Mouse (Mus musculus) adrenal gland, adult 2 months (tissue): ENCODE results near the gene Larp6. TPM values are rescaled to one million over a fixed set of nuclear protein-coding genes. Genes with fewer than 3 reads are reported as not detected.

Source experiments
- DNase-seq: peaks from one replicate; pipeline ENCODE4 v3.0.0; 2021
- polyA plus RNA-seq: library from polyadenylated mRNA; depleted of rRNA; stranded (reverse); fragments of >200 nt; gene quantifications from 2 replicates; pipeline ENCODE4 v1.2.3, GENCODE M21; 2012; rRNA removed
- total RNA-seq, 2 experiments: library from RNA; stranded (reverse); gene quantifications; 2 replicates each; pipeline ENCODE4 v1.2.3; 2021

Gene Larp6
- total and polyA plus RNA-seq, 3 experiments: 1.5 to 3.6 (median 2.0) TPM

DNA sequence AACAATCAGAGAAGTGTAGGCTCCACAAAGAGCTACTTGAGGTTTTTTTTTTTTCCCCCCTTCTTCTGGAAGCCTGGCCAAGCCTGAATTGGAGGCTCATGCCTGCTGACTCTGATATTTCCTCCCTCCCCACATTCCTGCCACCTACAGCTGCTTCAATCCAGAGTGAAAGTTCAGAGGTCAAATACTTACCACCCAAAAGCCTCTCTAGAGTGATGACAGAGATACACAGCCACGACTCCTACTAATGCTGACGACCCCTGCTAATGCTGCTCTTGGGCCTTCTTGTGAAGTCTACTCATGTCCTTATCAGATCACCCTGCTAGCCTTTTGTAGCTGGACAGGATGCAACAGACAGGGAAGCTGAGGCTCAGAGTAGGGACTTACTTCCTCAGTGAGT, 52.4 kb downstream of the Larp6 start:
- DNase-seq: no peak

DNA sequence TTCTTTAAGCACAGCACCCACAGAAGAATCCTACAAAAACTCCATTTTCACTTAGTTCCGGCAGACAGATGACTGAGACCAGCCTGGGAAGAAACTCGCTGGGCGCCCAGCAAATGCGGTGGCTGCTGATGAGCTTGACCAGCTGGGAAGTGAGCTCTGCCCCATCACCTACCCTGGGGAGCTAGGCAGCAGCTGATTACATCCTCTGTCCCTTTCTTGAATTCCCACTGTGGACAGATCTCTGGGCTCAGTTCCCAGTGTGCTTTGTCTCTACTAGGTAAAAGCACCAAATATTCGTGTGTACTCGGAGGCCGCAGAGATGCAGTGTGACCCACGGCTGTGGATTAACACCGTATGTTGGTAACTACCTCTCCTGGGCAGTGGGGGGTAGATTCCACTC, 55.6 kb downstream of the Larp6 start:
- DNase-seq: no peak

DNA sequence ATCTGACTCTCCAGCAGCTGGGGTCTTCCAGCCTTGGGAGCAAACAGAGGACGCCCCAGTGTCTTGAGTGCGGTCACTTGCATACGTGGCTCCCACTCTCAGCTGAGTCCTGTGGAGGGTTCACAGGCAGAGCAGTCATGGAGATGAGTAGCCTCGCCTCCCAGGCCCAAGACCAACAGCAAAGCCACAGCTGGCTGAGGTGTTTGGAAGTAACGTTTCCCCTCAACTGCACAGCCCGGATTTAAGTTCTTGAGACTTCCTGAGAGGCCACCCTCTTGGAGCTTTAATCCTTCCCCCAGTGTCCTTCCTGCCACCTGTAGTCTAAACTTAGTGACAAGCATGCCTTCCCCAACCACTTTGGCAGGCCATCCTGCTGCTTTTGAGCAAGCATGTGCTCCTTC, 56.9 kb downstream of the Larp6 start:
- DNase-seq: no peak

DNA sequence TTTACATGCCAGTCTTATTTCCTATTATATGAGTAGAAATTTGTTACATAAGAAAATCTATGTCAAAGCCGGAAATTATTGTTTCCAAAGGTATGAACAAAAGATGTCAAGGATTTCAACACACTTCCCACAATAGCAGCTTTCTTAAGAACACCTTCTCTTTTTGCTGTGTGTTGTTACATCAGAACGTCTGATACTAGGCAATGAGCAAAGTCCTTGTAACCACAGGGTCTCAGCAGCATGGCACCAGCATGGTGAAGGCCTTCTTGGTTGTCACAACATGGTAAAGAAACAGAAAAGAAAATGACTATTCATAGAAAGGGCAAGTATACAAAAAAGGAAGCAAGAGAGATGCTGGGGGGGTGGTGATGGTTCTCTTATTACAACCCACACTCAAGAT, 60.9 kb downstream of the Larp6 start:
- DNase-seq: no peak

DNA sequence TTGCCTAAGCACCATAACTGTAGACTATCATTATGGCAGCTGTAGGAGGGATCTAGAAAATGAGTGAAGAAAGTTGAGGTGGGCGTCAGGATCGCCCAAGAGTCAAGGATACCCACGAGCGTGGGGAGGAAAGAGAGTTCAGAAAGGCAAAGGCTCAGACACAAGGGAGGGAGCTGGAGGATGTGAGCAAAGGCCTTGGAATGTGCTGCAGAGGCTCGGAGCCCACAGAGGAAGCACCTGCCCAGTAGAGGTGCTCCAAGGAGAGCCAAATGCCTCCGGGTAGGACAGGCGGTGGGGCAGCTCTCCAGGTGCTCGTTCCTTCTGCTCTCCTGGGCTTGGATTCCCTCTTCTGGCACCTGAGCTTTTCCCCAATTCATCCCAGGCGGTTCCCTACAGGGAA, 64.1 kb downstream of the Larp6 start:
- DNase-seq: no peak

DNA sequence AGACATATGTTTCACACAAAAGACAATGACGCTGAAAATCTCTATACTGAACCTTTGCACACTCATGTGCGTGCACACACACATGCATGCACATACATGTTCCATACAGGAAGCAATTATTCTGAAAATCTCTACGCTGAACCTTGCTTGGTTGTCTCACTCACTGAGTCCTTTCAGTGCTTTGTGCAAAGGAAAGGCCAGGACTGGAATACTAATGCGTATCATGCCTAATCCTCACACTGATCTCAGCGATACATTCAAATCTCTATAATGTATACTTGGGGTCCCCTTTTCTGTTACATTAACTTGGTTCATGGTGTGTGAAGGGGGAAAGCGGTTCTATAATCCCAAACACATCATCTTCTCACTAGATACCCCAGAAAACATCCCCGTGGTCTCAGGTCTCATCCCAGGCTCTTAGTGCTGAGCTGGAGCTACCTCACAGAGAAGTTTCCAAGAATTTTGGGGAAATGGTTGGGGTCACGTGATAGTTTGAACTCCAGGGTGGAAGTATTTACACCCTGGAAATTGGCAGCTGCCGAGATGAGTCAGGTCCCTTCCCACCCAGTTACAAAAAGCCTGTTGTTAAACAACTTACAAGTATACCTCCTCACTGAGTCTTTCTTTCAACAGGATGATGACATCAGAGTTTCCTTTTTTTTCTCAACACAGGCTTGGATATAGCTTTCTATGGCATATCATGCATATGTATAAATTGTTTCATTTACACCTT, 69.4 kb downstream of the Larp6 start:
- no peak for DNase-seq

DNA sequence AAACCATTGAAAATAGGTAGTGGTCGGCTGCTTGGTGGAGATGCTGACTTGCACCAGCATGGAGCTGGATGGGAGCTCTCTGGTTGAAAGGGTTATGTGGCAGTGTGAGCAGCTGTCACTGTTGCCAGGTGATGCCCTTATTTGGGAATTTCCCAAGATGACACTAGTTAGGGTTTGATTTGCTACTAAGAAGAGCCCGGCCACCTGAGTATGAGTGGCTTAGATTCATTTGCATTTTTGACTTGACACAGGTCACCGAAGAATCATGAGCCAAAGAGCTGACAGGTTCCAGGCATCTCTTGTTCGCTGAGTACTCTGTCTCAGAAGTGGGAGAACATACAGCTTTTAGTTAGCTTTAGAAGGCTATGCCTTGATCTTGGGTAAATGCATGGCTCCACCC, 72.3 kb downstream of the Larp6 start:
- DNase-seq: no peak

DNA sequence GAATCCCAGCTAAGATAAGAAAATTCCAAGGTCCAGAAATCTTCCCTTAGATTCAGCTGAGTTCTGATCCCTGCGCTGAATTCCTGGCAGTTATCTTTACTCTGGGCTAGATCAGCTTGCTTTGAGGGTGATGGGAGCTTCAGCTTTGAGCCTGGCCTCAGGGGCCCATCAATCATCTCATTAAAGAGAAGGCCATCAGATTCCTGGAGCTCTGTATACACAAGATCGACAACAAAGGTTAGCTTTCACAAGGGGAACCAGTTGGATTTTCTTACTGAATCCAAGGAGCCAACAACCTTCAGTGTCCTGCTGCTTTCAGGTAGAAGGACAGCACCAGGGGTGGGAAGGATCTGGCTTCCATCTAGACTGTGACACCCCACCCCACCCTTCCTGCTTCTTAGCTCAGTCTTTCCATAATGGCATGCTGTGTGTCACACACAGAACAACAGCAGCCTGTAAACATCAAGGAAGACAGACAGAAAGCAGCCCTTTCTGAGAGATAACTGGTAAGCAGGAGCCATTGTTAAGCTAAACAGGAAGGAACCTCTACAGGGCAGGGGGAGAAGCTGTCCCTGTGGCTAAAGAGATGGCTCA, 74.8 kb downstream of the Larp6 start:
- DNase-seq: no peak

Other genes with a start within 250 kb of the Larp6 start
- 1 to 10 TPM; 3.7 to 5.0 TPM for gene Thsd4, start 190.9 kb upstream of the Larp6 start, total RNA-seq
- 2.4 TPM in 2 replicates for gene Thsd4, start 190.9 kb upstream of the Larp6 start, polyA plus RNA-seq
- gene Lrrc49, start 24.8 kb upstream of the Larp6 start, total RNA-seq: 10 to 100 TPM; 13.8 to 15.7 TPM
- 2.8 and 2.9 TPM in 2 replicates for gene Lrrc49, start 24.8 kb upstream of the Larp6 start, polyA plus RNA-seq
- gene Uaca, start 81.6 kb downstream of the Larp6 start, total RNA-seq: 10 to 100 TPM; 28.0 to 63.4 TPM
- 5.6 and 6.9 TPM in 2 replicates for gene Uaca, start 81.6 kb downstream of the Larp6 start, polyA plus RNA-seq